Mouse (Mus musculus) hindbrain, embryonic 15.5 days (tissue): ENCODE measurements at regions not wholly inside any gene's neighbourhood (a gene's known extent, or its start where the extent isn't known, plus 50 kb on each side); places are given as distances from the start of the nearest gene placed in this dataset.
A peak's percentile ranks its signal among the peaks of the same experiment; 100 is the strongest.

Experiments
- ATAC-seq: fragments of 200-750 bp; cut with Nextera tagmentation; 2 replicates; pipeline ENCODE4 v1.8.0; 2017; ENCODE audit warnings: low read depth, moderate number of reproducible peaks, moderate TSS enrichment; ENCODE audit not compliant: low FRiP score
- H3K27ac ChIP-seq: fragments of 300-500 bp; sonication (generic); replicated peaks from 2 replicates; pipeline ENCODE4 v1.5.1; 2015; ENCODE audit warnings: mild to moderate bottlenecking, inconsistent platforms
- H3K27me3 ChIP-seq: fragments of 300-500 bp; sonication (generic); 2 replicates; pipeline ENCODE4 v1.6.1; 2015; ENCODE audit warnings: control low read depth, inconsistent platforms
- H3K36me3 ChIP-seq: fragments of 300-500 bp; sonication (generic); 2 replicates; pipeline ENCODE4 v1.6.1; 2015; ENCODE audit warnings: control low read depth, inconsistent platforms
- H3K4me1 ChIP-seq: fragments of 300-500 bp; sonication (generic); replicated peaks from 2 replicates; pipeline ENCODE4 v1.6.1; 2015; ENCODE audit warnings: control low read depth, inconsistent platforms
- H3K4me2 ChIP-seq: fragments of 300-500 bp; sonication (generic); 2 replicates; pipeline ENCODE4 v1.6.1; 2015; ENCODE audit warnings: moderate library complexity, mild to moderate bottlenecking, inconsistent platforms
- H3K4me3 ChIP-seq: fragments of 300-500 bp; sonication (generic); 2 replicates; pipeline ENCODE4 v1.5.1; 2015; ENCODE audit warnings: mild to moderate bottlenecking, inconsistent platforms
- H3K9ac ChIP-seq: fragments of 300-500 bp; sonication (generic); 2 replicates; pipeline ENCODE4 v1.6.1; 2015; ENCODE audit warnings: inconsistent platforms
- H3K9me3 ChIP-seq: fragments of 300-500 bp; sonication (generic); 2 replicates; pipeline ENCODE4 v1.6.1; 2016; ENCODE audit warnings: control low read depth, inconsistent platforms
- WGBS: fragments of 180-500 bp; shearing (Covaris S2); methylation state at CpG from one replicate; pipeline ENCODE4 v1.1.7; 2015; 5-methylcytosine and 5-hydroxymethylcytosine counted together

DNA sequence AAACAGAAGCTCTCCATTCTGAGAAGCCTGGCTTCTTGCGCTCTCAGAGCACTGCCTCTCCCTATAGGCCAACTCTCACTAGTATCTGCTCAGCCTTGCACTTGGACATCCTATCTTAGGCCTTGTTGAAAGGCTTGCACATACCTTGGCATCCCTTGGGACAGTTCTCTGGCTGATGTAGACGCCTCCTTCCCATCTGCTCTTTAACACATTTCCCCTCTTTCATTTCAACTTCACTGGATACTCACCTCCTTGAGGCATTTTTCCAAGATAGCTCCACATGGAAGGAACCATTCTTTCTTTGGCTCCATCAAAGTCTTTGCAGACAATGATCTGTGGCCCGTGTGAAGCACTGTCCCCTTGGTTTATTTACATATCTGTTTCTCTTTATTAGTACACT lies 285.0 kb downstream of the Rnf144a start:
- peaks cover 13% of the 10 kb centered on the region for H3K4me1 ChIP-seq
- H3K4me2 ChIP-seq = no peak overlapping the region
- no peaks in the 10 kb centered on the region for H3K36me3 ChIP-seq
- WGBS = 87% methylated on average over 3 of the region's 3 CpGs
- H3K4me3 ChIP-seq = no peak overlapping the region
- ATAC-seq = no peak
- H3K9ac ChIP-seq = no peak overlapping the region
- no peaks in the 10 kb centered on the region for H3K27me3 ChIP-seq
- H3K9me3 ChIP-seq = no peaks in the 10 kb centered on the region
- no peak overlapping the region for H3K27ac ChIP-seq

- no peak for ATAC-seq
- H3K4me2 ChIP-seq = no peak overlapping the region
- H3K9ac ChIP-seq = no peak overlapping the region
- no peaks in the 10 kb centered on the region for H3K9me3 ChIP-seq
- H3K27ac ChIP-seq = no peak overlapping the region
- no peak overlapping the region for H3K4me3 ChIP-seq
- H3K36me3 ChIP-seq = no peaks in the 10 kb centered on the region
- 50% methylated on average over 4 of the region's 4 CpGs for WGBS
- H3K27me3 ChIP-seq = no peaks in the 10 kb centered on the region
- peaks cover 13% of the 10 kb centered on the region for H3K4me1 ChIP-seq
Observed at GRCm38 (mm10) chr12:26129511-26129910, 285.5 kb downstream of the Rnf144a start.

DNA sequence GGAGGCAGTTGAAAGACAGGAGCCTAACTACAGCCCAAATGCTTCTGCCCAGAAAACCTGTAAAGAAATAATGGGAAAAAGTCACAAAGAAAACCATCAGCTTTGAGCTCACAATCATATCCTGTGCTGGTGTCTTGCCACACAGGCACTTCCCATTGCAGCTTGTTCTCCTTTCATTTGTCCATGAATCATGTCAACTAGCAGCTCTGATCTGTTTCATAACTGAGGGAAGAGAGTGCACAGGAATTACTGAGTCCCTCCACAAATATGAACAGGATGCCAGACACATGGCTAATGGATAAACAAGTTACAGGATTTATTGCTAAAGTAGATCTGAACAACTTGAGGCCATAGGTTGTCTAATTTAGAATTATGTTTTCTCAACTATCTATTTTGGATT lies 286.2 kb downstream of the Rnf144a start:
- no peaks in the 10 kb centered on the region for H3K36me3 ChIP-seq
- H3K9ac ChIP-seq = no peak overlapping the region
- no peak for ATAC-seq
- H3K4me3 ChIP-seq = no peak overlapping the region
- H3K9me3 ChIP-seq = no peaks in the 10 kb centered on the region
- no peaks in the 10 kb centered on the region for H3K27me3 ChIP-seq
- peaks cover 13% of the 10 kb centered on the region for H3K4me1 ChIP-seq
- H3K4me2 ChIP-seq = no peak overlapping the region
- H3K27ac ChIP-seq = no peak overlapping the region

DNA sequence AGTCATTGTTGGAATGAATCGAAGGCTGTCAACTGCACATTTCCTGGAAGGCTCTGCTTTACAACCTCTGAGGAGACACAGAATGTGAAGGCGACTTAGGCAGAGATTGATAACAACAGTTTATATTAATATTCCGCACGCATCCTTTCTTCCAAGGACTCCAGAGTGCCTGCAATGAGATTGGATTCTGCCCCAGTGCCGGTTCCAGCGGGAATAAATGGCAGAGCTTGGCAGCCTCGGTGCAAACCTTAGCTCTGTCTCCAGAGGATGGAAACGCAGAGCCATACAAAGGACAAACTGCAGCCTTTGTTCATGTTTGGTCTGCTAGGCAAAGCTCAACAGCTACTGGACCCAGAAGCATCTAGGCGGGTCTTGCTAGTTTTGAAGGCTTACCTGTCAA lies 288.8 kb downstream of the Rnf144a start:
- ATAC-seq = peak; percentile 73
- H3K27ac ChIP-seq = peak overlapping the region; percentile 63
- no peak overlapping the region for H3K4me3 ChIP-seq
- no peaks in the 10 kb centered on the region for H3K36me3 ChIP-seq
- H3K9ac ChIP-seq = no peak overlapping the region
- WGBS = 52% methylated on average over 9 of the region's 9 CpGs
- no peaks in the 10 kb centered on the region for H3K9me3 ChIP-seq
- peaks cover 13% of the 10 kb centered on the region for H3K4me1 ChIP-seq
- H3K4me2 ChIP-seq = no peak overlapping the region
- no peaks in the 10 kb centered on the region for H3K27me3 ChIP-seq

GRCm38 (mm10) chr12:26124211-26124610 lies 290.8 kb downstream of the Rnf144a start:
- no peak for ATAC-seq
- Histone ChIP-seq H3K4me3 (no peak overlapping the region), H3K9me3 (no peaks in the 10 kb centered on the region), H3K27me3 (no peaks in the 10 kb centered on the region), H3K4me2 (no peak overlapping the region), H3K27ac (no peak overlapping the region), H3K36me3 (no peaks in the 10 kb centered on the region), H3K9ac (no peak overlapping the region), H3K4me1 (peaks cover 13% of the 10 kb centered on the region)
- WGBS = 89% methylated on average over 2 of the region's 2 CpGs

GRCm38 (mm10) chr12:26115339-26115912 lies 299.6 kb downstream of the Rnf144a start:
- H3K36me3 ChIP-seq = no peaks in the 10 kb centered on the region
- ATAC-seq = peak; percentile 78; the same call in 1 of the 2 replicates
- no peak overlapping the region for H3K4me3 ChIP-seq
- peaks cover 15% of the 10 kb centered on the region for H3K4me1 ChIP-seq
- 46% methylated on average over 9 of the region's 9 CpGs for WGBS
- H3K9me3 ChIP-seq = no peaks in the 10 kb centered on the region
- no peak overlapping the region for H3K4me2 ChIP-seq
- H3K27ac ChIP-seq = peak overlapping the region; percentile 65; the same call in 1 of the 2 replicates
- H3K27me3 ChIP-seq = no peaks in the 10 kb centered on the region
- no peak overlapping the region for H3K9ac ChIP-seq

- peak overlapping the region; percentile 55 for H3K27ac ChIP-seq
- no peak overlapping the region for H3K4me3 ChIP-seq
- no peaks in the 10 kb centered on the region for H3K27me3 ChIP-seq
- WGBS = 50% methylated on average over 8 of the region's 8 CpGs
- no peaks in the 10 kb centered on the region for H3K36me3 ChIP-seq
- ATAC-seq = peak; percentile 87
- H3K4me1 ChIP-seq = peaks cover 15% of the 10 kb centered on the region
- no peak overlapping the region for H3K9ac ChIP-seq
- H3K9me3 ChIP-seq = no peaks in the 10 kb centered on the region
- H3K4me2 ChIP-seq = no peak overlapping the region
Observed at GRCm38 (mm10) chr12:26112166-26113019, 302.7 kb downstream of the Rnf144a start.

- no peak overlapping the region for H3K27ac ChIP-seq
- H3K4me2 ChIP-seq = no peak overlapping the region
- no peak overlapping the region for H3K4me3 ChIP-seq
- peaks cover 10% of the 10 kb centered on the region for H3K4me1 ChIP-seq
- H3K9me3 ChIP-seq = no peaks in the 10 kb centered on the region
- no peaks in the 10 kb centered on the region for H3K36me3 ChIP-seq
- no peak for ATAC-seq
- no peak overlapping the region for H3K9ac ChIP-seq
- 84% methylated on average over 6 of the region's 6 CpGs for WGBS
- H3K27me3 ChIP-seq = no peaks in the 10 kb centered on the region
Observed at GRCm38 (mm10) chr12:26109866-26110265, 305.2 kb downstream of the Rnf144a start.

DNA sequence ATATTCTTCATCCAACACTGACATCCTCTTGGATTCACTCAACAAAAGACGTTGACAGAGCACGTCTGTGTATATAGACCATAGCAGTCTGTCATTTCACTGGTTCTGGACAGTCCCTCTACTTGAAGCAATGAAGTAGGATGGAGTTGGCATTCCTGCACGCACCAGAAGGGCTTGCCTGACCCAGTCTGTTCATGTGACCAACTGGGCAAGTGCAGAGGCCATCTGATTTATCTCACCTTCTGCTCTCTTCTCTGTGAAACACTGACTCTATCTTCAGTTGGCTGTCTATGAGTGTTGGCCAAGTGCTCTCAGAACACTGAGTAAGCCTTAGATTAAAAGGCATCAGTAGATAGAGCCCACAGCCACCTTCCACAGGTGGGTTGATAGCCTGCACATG lies 310.7 kb downstream of the Rnf144a start:
- no peaks in the 10 kb centered on the region for H3K36me3 ChIP-seq
- H3K27me3 ChIP-seq = no peaks in the 10 kb centered on the region
- no peak overlapping the region for H3K4me2 ChIP-seq
- H3K9me3 ChIP-seq = no peaks in the 10 kb centered on the region
- H3K27ac ChIP-seq = no peak overlapping the region
- no peak overlapping the region for H3K9ac ChIP-seq
- H3K4me1 ChIP-seq = no peaks in the 10 kb centered on the region
- no peak overlapping the region for H3K4me3 ChIP-seq
- WGBS = 86% methylated on average over 3 of the region's 3 CpGs
- ATAC-seq = no peak

- Histone ChIP-seq H3K9ac (no peak overlapping the region), H3K27ac (no peak overlapping the region), H3K36me3 (no peaks in the 10 kb centered on the region), H3K4me1 (no peaks in the 10 kb centered on the region), H3K4me3 (no peak overlapping the region), H3K4me2 (no peak overlapping the region), H3K27me3 (no peaks in the 10 kb centered on the region), H3K9me3 (no peaks in the 10 kb centered on the region)
- WGBS = 95% methylated on average over 4 of the region's 4 CpGs
- no peak for ATAC-seq
Observed at GRCm38 (mm10) chr12:26102384-26102783, 312.7 kb downstream of the Rnf144a start.

- H3K9me3 ChIP-seq = no peaks in the 10 kb centered on the region
- H3K4me2 ChIP-seq = no peak overlapping the region
- no peaks in the 10 kb centered on the region for H3K36me3 ChIP-seq
- no peak for ATAC-seq
- no peak overlapping the region for H3K27ac ChIP-seq
- no peaks in the 10 kb centered on the region for H3K4me1 ChIP-seq
- H3K9ac ChIP-seq = no peak overlapping the region
- no peaks in the 10 kb centered on the region for H3K27me3 ChIP-seq
- 75% methylated on average over 2 of the region's 2 CpGs for WGBS
- H3K4me3 ChIP-seq = no peak overlapping the region
Observed at GRCm38 (mm10) chr12:26100140-26100539, 314.9 kb downstream of the Rnf144a start.

GRCm38 (mm10) chr12:26099176-26099575 lies 315.9 kb downstream of the Rnf144a start:
- no peak overlapping the region for H3K9ac ChIP-seq
- no peak overlapping the region for H3K4me2 ChIP-seq
- no peak overlapping the region for H3K27ac ChIP-seq
- H3K36me3 ChIP-seq = no peaks in the 10 kb centered on the region
- ATAC-seq = no peak
- H3K9me3 ChIP-seq = no peaks in the 10 kb centered on the region
- no peaks in the 10 kb centered on the region for H3K27me3 ChIP-seq
- WGBS = 92% methylated on average over 5 of the region's 5 CpGs
- no peak overlapping the region for H3K4me3 ChIP-seq
- no peaks in the 10 kb centered on the region for H3K4me1 ChIP-seq
